Mouse (Mus musculus) lung, postnatal 36 days (tissue): ENCODE data around the gene 6030458C11Rik.
A peak's percentile ranks its signal among the peaks of the same experiment; 100 is the strongest.

ENCODE experiments used
- DNase-seq: peaks from one replicate; pipeline ENCODE4 v3.0.0; 2022; ENCODE audit warnings: mixed read lengths

Gene 6030458C11Rik

DNA sequence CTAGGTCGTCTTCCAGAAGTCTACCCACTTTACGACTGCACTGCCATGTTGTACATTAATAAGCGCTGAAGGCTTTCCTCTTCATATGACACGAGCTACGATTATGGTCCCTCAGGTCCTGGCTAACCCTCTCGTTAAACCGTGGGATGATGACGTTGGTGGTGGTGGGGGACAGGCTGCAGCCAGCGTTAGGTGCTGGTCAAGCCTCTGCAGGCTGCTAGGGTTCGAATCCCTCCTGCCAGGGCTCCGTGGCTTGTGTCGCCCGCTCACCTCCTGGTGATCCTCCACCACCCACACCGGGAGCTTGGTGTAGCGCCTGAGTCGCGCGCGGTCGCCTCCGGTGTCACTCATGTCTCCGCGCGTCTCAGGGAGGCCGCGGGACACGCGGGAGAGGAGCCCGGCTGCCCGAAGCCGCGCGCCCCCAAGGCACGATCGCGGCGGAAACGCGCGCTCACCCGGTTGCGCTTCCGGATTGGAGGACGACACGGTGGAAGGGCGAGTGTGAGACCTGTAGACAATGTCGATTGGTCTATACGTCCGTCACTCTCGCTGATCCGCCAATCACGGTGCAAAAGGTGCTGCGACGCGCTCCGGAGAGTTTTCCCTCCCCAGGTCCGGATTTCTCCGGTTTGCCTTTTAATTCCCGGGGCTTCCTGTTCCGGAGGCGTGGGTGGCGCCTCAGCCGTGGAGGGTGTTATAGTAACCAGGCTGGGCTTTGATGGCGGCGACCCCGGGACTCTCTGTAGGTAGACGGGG, at the start of gene 6030458C11Rik, which contains the start of gene Drosha:
TSS of gene 6030458C11Rik (minus strand) at position 453 of the 756 bp plus-strand sequence.
TSS of gene Drosha (plus strand) at position 619 of the 756 bp plus-strand sequence.
- peak; percentile 99 for DNase-seq

DNA sequence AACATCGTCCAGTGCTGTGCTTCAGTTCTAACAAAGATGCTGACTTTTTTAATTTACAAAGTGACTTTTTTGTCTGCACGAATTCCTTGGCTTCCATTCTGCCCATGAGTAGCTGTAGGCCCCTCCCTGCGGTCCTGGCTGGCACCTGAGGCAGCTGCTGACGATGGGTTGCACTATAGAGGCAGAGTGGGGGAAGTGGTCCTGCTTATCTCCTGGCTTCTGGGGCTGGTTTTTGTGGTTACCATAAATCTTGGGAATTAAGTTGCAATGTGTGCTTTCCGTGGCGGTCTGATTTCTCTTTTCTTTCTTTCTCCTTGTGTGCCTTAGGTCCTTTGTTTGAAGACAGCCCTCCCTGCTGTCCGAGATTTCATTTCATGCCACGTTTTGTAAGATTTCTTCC, 42.8 kb upstream of the 6030458C11Rik start:
- DNase-seq, result no peak

DNA sequence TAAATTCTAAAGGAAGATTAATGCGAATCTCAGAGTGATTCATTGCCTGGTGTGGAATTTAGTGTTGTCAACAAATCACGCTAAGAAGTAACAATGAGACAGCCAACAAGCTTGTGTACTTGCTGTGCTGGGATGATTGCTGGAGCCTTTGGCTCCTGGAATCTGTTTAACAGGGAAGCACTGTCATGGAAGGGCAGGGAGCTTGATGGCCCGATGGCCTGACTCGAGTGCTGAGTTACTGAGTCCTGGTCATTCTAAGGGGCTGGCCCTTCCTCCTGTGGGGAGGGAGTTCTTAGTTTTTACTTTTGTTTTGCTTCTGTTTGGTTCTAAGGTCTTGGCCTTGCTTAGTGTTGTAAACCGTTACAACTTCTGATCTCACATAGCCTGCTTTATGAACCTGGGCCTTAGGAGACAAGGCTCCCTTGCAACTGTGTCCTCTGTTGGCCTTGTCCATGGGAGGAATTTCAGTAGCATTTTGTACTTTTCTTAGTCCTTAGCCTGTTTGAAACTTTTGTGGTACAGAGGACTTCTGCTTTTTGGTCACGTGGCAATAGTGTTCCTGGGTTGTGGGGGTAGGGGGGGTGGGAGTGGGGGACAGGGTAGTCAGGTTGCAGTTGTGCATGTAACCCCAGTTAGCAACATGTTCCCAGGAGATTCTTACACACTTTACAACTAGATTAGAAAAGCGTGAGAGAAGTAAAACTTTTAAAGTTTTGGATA, 41.3 kb upstream of the 6030458C11Rik start:
- no peak for DNase-seq

DNA sequence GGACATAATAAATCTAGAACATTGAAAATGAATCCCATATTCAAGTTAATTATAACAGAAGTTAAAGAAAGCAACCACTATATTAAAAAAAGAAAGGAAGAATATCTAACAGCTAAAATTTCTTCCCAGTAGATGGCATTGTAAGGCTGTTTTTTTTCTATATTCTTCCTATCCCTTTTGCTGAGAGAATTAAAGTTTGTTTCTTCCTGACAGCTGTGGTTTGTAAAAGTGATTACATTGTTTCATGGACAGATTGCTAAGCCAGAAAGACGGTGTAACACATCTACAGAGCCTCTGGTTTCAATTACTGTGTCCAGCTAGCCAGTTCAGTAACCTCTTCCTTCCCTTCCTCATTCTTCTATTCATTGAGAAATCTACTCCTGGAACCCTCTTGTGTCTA, 39.2 kb upstream of the 6030458C11Rik start:
- no peak for DNase-seq

DNA sequence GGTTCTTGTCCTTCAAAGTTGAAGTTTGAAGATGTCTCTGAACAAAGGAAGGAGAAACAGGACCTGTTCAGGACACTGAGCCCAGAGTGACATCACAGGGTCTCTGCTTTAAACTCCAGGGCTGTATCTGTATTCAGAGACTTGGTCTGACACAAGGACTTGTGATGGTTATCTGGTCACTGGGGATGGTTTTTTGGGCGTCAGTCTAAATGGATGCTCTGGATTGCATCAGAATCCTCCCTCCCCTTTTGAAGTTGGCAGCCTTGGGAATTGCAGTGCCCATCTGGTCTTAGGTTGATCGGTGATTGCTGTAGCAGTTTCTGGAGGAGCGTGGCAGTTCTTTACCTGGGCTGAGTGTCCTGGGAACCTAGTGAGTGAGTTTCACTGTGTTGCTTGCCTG, 37.6 kb upstream of the 6030458C11Rik start:
- DNase-seq, result no peak

DNA sequence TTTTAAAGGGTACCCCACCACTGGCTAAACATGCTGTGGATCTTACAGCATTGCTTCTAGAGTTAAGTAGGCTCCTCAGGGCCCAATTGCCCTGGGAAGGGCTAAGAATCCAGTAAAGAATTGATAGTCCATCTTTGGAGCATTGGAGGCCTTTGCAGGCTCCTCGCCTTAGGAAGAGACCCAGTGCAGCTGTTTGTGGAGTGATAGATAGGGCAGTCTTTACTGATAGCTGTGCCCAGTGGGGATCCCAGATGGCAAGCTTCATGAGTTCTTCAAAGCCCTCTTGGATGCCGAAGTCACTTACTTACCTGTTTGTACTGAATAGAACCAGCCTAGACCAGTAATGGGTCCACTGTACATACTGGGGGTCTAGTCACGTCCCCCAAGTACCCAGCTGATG, 34.2 kb upstream of the 6030458C11Rik start:
- DNase-seq, result no peak

DNA sequence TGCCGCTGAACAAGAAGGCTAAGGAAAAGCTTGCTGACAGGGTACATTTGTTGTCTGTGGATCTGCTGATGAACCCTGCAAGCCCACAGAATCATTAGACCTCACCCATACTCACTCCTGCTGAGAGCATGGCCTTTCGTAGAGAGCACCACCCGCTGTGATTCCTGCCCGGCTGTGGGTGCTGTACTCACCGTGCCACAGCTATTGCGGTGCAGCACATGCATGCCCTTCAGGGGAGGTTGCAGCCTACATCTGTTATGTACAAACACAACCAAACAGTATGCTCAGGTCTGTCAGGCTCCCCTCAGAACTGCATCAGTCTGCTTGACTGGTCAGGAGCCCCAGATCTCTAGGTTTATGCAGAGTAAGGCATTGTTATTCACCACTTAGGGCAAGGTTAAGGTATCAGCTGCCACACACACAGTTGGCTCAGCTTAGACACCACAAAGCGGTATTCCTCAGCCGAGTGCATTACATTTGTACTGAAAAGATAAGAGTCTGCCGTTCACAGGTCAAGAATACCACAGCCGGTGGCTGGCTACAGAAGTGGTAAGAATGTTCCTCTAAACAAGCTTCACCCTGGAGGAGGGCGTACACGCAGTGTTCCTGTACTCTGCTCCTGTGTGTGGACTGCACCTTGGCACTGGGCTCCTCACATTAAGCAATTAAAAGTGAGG, 33.5 kb upstream of the 6030458C11Rik start:
- DNase-seq, result no peak

DNA sequence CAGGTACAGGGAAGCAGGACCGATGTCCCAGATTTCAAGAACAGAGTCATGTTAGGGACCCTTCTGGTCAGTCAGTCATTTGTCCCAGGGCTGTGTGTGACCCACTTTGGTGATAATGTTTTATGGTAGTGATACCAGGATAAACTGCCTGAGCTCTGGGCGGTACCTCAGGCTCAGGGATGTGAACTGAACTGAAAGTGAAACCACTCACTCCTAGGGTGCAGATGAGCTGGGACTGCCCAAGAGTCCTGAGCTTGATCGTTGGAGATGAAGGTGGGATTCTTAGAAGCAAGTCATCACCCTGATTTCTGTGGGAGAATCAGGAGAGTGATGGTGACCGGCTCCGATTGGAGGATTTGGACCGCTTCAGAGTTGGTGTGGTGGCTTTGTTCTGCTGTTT, 32.3 kb upstream of the 6030458C11Rik start:
- no peak for DNase-seq

DNA sequence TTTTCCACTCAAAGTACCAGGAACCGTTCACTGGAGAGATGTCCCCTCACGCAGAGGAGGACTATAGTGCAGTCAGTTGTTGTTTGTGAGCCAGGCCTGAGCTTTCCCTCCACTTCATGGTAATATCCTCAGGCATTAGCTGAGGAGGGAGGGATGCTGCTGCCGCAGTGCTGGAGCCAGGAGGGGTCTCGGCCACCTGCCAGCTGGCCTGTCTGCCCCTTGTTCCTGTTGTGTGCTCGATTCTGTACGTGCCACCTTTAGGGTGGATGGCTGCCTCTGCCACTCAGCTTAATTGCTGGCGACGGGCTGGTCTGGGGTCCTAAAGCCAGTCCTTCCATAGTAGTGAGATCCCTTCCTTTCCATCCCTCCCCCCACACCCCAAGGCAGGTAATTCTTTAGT, 29.0 kb upstream of the 6030458C11Rik start:
- DNase-seq, result no peak

DNA sequence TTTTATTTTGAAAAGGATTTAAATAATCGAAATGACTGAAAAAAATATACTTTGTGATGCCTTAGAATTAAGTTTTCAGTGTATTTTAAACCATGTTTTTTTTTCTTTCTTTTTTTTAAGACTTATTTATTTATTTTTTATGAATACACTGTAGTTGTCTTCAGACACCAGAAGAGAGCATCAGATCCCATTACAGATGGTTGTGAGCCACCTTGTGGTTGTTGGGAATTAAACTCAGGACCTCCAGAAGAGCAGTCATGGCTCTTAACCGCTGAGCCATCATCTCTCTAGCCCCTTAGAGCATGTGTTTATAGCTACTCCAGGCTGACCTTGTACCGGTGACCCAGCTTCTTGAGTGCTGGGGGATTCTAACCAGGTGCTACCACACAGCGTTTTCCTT, 24.9 kb upstream of the 6030458C11Rik start:
- DNase-seq, result no peak

DNA sequence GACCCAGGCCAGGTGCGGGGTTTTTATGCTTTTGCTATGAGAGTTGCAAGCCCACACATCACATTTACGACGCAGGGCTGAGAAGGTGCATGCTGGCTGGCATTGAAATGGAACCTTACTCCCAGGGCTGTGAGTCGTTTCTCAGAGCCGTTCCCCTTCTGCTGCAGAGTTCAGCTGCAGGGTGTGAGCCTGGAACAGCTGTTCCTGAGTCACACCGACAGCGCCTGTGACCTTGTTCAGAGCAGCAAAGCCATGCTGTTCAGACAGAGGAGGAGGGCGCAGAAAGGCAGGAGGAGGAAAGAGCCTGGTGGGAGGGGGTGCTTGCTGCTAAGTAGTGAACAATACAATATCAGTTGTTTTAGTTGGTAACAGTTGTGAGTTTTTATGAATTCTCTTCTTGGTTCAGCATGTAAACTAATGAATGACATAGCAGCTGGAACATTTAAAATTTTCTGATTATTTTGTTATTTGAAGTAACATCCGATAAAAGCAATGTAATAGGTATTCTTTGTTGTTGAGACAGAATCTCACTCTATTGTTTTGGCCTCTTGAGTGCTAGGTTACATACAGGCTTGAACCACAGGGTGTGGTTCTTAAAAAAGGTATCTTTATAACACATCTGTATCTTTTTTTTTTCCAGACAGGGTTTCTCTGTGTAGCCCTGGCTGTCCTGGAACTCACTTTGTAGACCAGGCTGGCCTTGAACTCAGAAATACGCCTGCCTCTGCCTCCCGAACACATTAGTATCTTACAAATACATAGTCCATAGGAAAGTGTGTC, 23.9 kb upstream of the 6030458C11Rik start:
- no peak for DNase-seq

DNA sequence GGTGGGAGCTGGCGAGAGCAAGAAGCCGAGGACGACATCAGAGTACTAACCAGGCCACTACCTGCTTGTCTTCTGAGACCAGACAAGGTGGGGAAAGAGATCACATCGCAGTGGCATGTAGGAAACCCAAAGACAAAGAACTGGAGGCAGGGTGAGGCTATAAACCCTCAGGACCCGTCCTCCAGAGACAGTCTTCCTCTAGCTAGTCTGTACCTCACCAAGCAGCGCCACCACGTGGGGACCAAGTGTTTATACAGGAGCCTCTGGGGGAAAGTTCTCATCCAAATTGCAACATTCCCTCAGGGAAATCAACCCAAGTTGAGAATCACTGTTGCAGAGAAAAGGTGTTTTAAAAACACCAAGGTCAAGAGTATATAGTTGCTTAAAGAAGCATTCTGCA, 18.4 kb upstream of the 6030458C11Rik start:
- no peak for DNase-seq

DNA sequence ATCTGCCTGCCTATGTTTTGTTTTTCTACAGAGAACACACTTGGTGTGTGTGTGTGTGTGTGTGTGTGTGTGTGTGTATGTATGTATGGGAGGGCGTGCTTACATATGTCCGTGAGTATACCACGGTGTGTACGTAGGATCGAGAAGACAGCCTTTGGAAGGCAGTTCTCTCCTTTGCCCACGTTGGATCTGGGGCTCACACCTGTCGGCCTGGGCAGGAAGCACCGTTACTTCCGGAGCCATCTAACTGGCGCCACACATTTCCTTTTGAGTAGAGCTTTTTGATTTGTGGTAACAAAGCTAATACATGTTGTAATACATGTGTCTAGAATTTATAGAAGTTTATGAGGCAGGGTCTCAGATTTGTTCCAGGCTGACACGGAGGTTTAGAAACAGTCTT, 16.3 kb upstream of the 6030458C11Rik start:
- DNase-seq, result no peak

DNA sequence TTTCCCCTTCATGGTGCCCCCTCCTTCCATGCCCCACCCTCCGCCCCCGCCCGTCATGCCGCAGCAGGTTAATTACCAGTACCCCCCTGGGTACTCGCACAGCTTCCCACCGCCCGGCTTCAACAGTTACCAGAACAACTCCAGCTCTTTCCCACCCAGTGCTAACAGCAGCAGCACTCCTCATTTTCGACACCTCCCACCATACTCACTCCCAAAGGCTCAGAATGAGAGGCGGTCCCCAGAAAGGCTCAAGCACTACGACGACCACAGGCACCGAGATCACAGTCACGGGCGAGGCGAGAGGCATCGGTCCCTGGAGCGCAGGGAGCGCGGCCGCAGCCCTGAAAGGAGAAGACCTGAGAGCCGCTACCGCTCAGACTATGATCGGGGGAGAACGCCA, 9.8 kb upstream of the 6030458C11Rik start:
- DNase-seq, result no peak

DNA sequence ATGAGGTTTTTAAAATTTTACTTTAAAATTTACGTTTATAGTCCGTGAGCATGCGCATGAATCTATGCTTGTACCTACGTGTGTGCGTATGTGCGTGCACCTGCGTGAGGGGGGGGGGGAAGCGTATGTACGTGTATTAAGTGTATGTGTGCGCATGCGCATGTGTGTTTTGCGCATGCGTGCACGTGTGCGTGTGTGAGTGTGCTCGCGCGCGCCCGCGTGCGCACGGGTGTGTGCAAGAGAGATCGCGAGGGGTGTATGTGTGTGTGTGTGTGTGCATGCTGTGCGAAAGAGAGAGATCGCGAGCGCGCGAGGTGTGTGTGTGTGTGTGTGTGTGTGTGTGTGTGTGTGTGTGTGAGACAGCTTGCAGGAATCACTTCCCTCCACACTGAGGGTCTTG, 8.9 kb upstream of the 6030458C11Rik start:
- no peak for DNase-seq

DNA sequence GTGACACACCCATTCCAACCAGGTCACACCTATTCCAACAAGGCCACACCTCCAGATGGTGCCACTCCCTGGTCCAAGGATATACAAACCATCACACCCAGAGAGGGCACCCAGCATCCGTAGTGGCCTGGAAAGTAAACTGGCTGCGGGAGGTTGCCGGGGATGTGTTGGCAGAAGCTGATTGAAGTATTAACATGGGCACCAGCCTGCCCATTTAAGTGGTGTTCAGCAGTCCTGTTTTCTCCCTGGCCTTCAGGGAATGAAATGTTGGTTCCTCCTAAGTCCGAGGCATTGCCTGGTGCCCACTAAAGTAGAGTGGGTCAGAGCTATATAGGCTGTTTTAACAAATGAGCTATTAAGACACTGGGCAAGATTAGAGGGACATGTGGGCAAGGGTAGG, 8.2 kb upstream of the 6030458C11Rik start:
- DNase-seq, result no peak

DNA sequence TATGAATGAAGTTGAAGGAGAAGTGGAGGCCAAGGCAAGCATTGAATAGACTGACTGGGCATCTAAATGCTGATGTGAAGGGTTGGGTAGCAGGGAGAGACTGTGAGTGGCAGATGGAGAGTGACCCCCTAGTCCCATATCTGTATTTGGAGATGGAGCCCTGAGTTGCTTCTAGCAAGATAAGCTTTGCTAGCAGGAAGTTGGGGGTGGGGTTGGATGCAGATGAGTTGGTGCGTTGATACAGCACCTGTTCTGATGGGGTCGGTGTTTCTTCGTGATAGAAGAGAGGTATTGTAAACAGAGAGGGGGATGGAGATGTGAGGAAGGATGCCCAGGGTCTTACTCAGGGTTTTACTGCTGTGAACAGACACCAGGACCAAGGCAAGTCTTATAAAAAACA, 5.4 kb upstream of the 6030458C11Rik start:
- no peak for DNase-seq

DNA sequence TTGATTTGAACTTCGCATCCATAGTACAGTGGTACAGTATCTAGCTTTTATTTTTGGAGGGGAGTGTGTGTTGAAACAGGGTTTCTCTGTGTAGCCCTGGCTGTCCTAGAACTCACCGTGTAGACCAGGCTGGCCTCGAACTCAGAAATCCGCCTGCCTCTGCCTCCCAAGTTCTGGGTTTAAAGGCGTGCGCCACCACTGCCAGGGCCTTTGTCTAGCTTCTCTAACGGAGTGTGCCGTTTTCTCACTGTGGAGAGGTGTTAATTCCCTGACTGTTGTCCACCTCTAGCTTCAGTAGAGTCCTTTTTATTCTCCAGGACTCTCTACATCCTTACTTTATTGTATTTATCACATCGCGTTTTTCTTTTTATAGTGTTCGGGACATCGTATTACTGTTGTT, 959 bp upstream of the 6030458C11Rik start:
- DNase-seq, result no peak

DNA sequence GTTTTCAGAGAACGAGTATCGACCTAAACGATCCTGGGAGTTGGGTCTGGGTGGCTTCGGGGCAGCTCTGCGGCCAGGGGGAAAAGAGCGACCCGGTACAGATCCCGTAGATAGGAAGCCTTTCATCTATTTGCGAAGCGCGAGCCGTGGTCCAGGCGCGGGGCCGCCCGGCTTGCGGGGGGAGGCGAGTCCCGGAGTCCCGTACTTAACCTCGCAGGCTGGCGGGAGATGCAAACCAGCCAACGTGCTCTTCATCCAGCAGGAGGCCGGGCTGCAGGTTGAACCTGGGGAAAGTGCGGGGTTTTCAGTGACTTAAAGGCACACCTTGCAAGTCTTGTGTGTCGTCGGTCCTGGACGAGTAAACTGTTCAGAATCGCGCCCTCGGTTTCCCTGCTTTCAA, 516 bp upstream of the 6030458C11Rik start:
- no peak for DNase-seq

DNA sequence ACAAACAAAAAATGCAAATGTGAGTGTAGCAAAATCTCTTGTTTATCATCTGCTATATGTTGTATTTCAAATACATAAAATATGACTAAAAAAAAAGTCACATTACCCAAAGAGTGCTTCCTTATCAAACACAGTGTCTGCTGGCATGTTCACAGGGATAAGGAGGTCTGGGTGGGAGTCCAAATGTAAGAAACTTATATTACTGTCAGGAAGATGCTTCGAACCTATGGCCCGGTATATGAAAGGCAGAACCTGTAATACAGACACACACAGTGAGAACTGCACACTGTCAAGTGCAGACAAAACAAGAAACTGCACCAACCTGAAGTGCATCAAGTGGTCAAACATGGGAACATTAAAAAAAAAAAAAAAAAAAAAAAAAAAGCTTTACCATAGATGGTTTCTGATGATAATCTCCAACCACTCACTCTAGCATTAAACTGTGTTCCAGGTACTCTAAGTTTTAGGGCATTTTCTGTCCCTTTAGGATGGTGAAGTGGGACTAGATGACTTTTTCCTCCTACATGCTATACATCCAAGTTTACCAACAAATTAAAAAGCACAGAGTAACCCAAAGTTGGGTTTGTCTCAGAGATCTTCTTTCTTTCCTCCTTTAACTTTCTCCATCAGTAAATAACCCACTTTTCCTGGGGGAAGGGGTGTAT, 862 bp downstream of the 6030458C11Rik start:
- no peak for DNase-seq

DNA sequence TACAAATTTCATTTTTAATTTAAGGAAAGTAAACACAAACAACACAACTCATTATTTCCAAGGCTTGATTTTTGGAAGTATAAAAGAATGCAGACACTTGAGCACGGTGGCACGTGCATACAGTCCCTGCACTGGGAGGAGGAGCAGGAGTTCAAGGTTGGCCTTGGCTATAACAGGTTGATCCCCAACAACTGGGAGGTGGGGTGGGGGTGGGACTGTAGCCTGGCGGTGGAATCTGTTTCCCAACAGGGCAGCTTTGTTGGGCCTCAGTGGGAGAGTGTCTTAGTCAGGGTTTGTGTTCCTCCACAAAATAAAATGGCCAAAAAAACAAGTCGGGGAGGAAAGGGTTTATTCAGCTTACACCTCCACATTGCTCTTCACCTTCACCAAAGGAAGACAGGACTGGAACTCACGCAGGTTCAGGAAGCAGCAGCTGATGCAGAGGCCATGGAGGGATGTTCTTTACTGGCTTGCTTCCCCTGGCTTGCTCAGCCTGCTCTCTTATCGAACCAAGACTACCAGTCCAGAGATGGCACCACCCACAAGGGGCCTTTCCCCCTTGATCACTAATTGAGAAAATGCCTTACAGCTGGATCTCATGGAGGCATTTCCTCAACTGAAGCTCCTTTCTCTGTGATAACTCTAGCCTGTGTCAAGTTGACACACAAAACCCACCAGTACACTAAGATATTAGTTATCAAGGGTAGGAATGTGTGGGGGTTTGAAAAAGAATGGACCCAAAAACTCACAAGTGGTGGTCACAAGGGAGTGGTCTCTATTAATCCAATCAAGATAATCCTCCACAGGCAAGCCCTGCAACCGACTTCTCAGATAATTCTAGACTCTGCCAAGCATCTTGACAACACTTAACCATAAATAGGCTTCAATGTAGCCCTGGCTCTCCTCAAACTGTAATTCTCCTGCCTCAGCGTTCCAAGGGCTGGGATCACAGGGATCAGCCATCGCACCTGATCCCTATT, 1.7 kb downstream of the 6030458C11Rik start:
- no peak for DNase-seq
